Comparison of ENCODE assay signal across 19 mouse cellular contexts in genomic region chr11:109479575-109480285, GRCm38 (mm10). TPM values are rescaled to one million over a fixed set of nuclear protein-coding genes. Genes with fewer than 3 reads are reported as not detected.
DNase-seq lines count a peak whose midpoint lies in the region; ATAC-seq and TF ChIP-seq lines count a peak whose summit lies in the region.
"Had no signal": no experiment of that assay in that cellular context is flagged by ENCODE, and none has a peak within 500 bp of the region (broad histone marks: within the 10 kb centered on the region; RNA-seq: fewer than 3 reads in every experiment).

No protein-coding gene starts in this region.

- TF ChIP-seq CTCF in liver, postnatal 0 days (IDR thresholded peaks at IDR 0.05; ENCODE audit: low read depth): no peak

- H3K4me3 ChIP-seq in liver, postnatal 0 days (ENCODE audit: low read depth, low read length): no peak overlapping the region
- H3K4me3 ChIP-seq in liver, embryonic 12.5 days: no peak overlapping the region
- H3K4me3 ChIP-seq: forebrain, embryonic 12.5 days; hindbrain, embryonic 13.5 days; myocyte had no signal

- no peak for DNase-seq in liver, postnatal 0 days
- peak; percentile 73 for DNase-seq in ZHBTc4 (ENCODE audit: low read depth, low spot score)
- peak; percentile 73 for DNase-seq in splenic B cell, adult 2 months (ENCODE audit: low read depth, low spot score)
- no peak for DNase-seq in kidney, postnatal 4 days
- DNase-seq in ovary, postnatal 14 days (ENCODE audit: low spot score): no peak
- no peak for DNase-seq in embryo, embryonic 10 days (ENCODE audit: low spot score)
- DNase-seq: adrenal gland, postnatal 36 days; cerebellum, adult 9-11 months; gastrocnemius, postnatal 14 days; kidney, adult 18-20 months; kidney, postnatal 10 days; liver; lung, embryonic 14.5 days; thymus, adult 18-20 months had no signal

- no peaks in the 10 kb centered on the region for H3K9me3 ChIP-seq in liver, postnatal 0 days (ENCODE audit: low read length)
- H3K9me3 ChIP-seq in liver, embryonic 12.5 days (replicated peaks): no peaks in the 10 kb centered on the region
- H3K9me3 ChIP-seq: forebrain, embryonic 12.5 days; hindbrain, embryonic 13.5 days had no signal

- H3K4me1 ChIP-seq in liver, postnatal 0 days (ENCODE audit: insufficient read depth): peaks cover 9% of the 10 kb centered on the region
- H3K4me1 ChIP-seq in liver, embryonic 12.5 days: peaks cover 70% of the 10 kb centered on the region

- no peak overlapping the region for H3K4me2 ChIP-seq in liver, postnatal 0 days (ENCODE audit: low read depth, low read length)
- no peak overlapping the region for H3K4me2 ChIP-seq in liver, embryonic 12.5 days
- H3K4me2 ChIP-seq: forebrain, embryonic 12.5 days; hindbrain, embryonic 13.5 days; lung, embryonic 14.5 days had no signal

- H3K36me3 ChIP-seq in liver, postnatal 0 days (replicated peaks; ENCODE audit: insufficient read depth, low read length): no peaks in the 10 kb centered on the region
- H3K36me3 ChIP-seq in liver, embryonic 12.5 days: no peaks in the 10 kb centered on the region
- H3K36me3 ChIP-seq in splenic B cell, adult 2 months (ENCODE audit: control insufficient read depth, insufficient read depth, low read length, poor library complexity, severe bottlenecking): no peaks in the 10 kb centered on the region
- H3K36me3 ChIP-seq: forebrain, embryonic 12.5 days; hindbrain, embryonic 13.5 days had no signal

- no peak for TF ChIP-seq EP300 in liver, postnatal 0 days (IDR thresholded peaks at IDR 0.05; ENCODE audit: low read depth)

- 53% methylated on average over 16 of the region's 16 CpGs for WGBS in liver, postnatal 0 days (ENCODE audit: insufficient replicate concordance)
- WGBS in liver, embryonic 12.5 days (ENCODE audit: insufficient replicate concordance): 51% methylated on average over 16 of the region's 16 CpGs

- no peak for ATAC-seq in liver, postnatal 0 days
- no peak for ATAC-seq in liver, embryonic 12.5 days
- peak; percentile 81 for ATAC-seq in megakaryocyte, adult 5-6 weeks (ENCODE audit: poor library complexity, severe bottlenecking)

- H3K27me3 ChIP-seq in liver, postnatal 0 days (ENCODE audit: insufficient read depth, low read length): no peaks in the 10 kb centered on the region
- no peaks in the 10 kb centered on the region for H3K27me3 ChIP-seq in liver, embryonic 12.5 days (replicated peaks)
- no peaks in the 10 kb centered on the region for H3K27me3 ChIP-seq in splenic B cell, adult 2 months (ENCODE audit: control insufficient read depth, insufficient read depth, low read length, poor library complexity, severe bottlenecking)
- H3K27me3 ChIP-seq: hindbrain, embryonic 13.5 days had no signal

- H3K9ac ChIP-seq in liver, postnatal 0 days (replicated peaks): no peak overlapping the region
- H3K9ac ChIP-seq in liver, embryonic 12.5 days: no peak overlapping the region
- H3K9ac ChIP-seq: forebrain, embryonic 12.5 days; hindbrain, embryonic 13.5 days; lung, embryonic 14.5 days had no signal

- H3K27ac ChIP-seq in liver, postnatal 0 days (ENCODE audit: low read depth): peak overlapping the region; percentile 83
- H3K27ac ChIP-seq in liver, embryonic 12.5 days: no peak overlapping the region
- H3K27ac ChIP-seq: forebrain, embryonic 12.5 days; hindbrain, embryonic 13.5 days had no signal

RNA-seq across cellular contexts. Expression of gene Slc16a6, which starts 6.3 kb away (rescaled TPM):
- polyA plus RNA-seq in liver, postnatal 0 days (2015; fragmentation: Nextera tagmentation; extraction: Ambion mirVana): 18.8 and 19.0 TPM in 2 replicates
- polyA plus RNA-seq in liver, embryonic 12.5 days (2016; fragmentation: Nextera tagmentation; extraction: Ambion mirVana): 51.5 and 53.7 TPM in 2 replicates
- 27.4 and 27.6 TPM in 2 replicates for total RNA-seq in megakaryocyte, adult 5-6 weeks (2015)
- 10.5 and 14.7 TPM in 2 replicates for total RNA-seq in megakaryocyte, adult 5-6 weeks (2017)

RNA-seq across cellular contexts. Expression of gene Arsg, which starts 6.6 kb away (rescaled TPM):
- 11.8 and 13.1 TPM in 2 replicates for polyA plus RNA-seq in liver, postnatal 0 days (2015; fragmentation: Nextera tagmentation; extraction: Ambion mirVana)
- polyA plus RNA-seq in liver, embryonic 12.5 days (2016; fragmentation: Nextera tagmentation; extraction: Ambion mirVana): 2.9 and 3.7 TPM in 2 replicates
- 4.9 and 6.2 TPM in 2 replicates for total RNA-seq in megakaryocyte, adult 5-6 weeks (2015)
- total RNA-seq in megakaryocyte, adult 5-6 weeks (2017): 6.2 and 7.5 TPM in 2 replicates

RNA-seq across cellular contexts. Expression of gene Amz2, which starts 54.0 kb away (rescaled TPM):
- 9.4 and 11.0 TPM in 2 replicates for polyA plus RNA-seq in liver, postnatal 0 days (2015; fragmentation: Nextera tagmentation; extraction: Ambion mirVana)
- 15.6 and 17.8 TPM in 2 replicates for polyA plus RNA-seq in liver, embryonic 12.5 days (2016; fragmentation: Nextera tagmentation; extraction: Ambion mirVana)
- 19.2 and 26.5 TPM in 2 replicates for total RNA-seq in megakaryocyte, adult 5-6 weeks (2015)
- 51.3 and 51.7 TPM in 2 replicates for total RNA-seq in megakaryocyte, adult 5-6 weeks (2017)

Comparison
In these comparisons a context has a peak if more than half of its experiments do, and no peak if none do; other contexts are left out.
1. DNase-seq: peak in ZHBTc4 (single experiment) and splenic B cell, adult 2 months (single experiment); none in liver, postnatal 0 days (single experiment), kidney, postnatal 4 days (0 of 2), ovary, postnatal 14 days (single experiment) and embryo, embryonic 10 days (single experiment).